Mouse (Mus musculus): ENCODE measurements around the gene Ogfod3. TPM values are rescaled to one million over a fixed set of nuclear protein-coding genes. Genes with fewer than 3 reads are reported as not detected.
A peak's percentile ranks its signal among the peaks of the same experiment; 100 is the strongest.

Gene Ogfod3
- polyA plus RNA-seq, 1 experiment from 2014 or later: 21.2 TPM

- peak overlapping the region; percentile 89 for H3K27ac ChIP-seq
- peaks cover 40% of the 10 kb centered on the region for H3K36me3 ChIP-seq
- H3K4me1 ChIP-seq (replicated peaks): peaks cover 28% of the 10 kb centered on the region
- no peak for DNase-seq (ENCODE audit: low spot score)
- no peaks in the 10 kb centered on the region for H3K27me3 ChIP-seq (ENCODE audit: insufficient read depth, poor library complexity, severe bottlenecking)
- H3K9me3 ChIP-seq: no peaks in the 10 kb centered on the region
- 35% methylated on average over 21 of the region's 21 CpGs for WGBS
- peak overlapping the region; percentile 76 for H3K4me3 ChIP-seq
These were observed 23.9 kb upstream of the Ogfod3 start for GRCm38 (mm10) chr11:121228129-121229017.

- Histone ChIP-seq H3K4me3 (no peak overlapping the region), H3K27me3 (ENCODE audit: insufficient read depth, poor library complexity, severe bottlenecking) (no peaks in the 10 kb centered on the region), H3K9me3 (no peaks in the 10 kb centered on the region), H3K4me1 (replicated peaks) (no peaks in the 10 kb centered on the region), H3K27ac (no peak overlapping the region), H3K36me3 (peaks cover 98% of the 10 kb centered on the region)
- DNase-seq (ENCODE audit: low spot score): no peak
- 93% methylated on average over 6 of the region's 6 CpGs for WGBS
These were observed 17.0 kb upstream of the Ogfod3 start for GRCm38 (mm10) chr11:121221321-121222010.

DNA sequence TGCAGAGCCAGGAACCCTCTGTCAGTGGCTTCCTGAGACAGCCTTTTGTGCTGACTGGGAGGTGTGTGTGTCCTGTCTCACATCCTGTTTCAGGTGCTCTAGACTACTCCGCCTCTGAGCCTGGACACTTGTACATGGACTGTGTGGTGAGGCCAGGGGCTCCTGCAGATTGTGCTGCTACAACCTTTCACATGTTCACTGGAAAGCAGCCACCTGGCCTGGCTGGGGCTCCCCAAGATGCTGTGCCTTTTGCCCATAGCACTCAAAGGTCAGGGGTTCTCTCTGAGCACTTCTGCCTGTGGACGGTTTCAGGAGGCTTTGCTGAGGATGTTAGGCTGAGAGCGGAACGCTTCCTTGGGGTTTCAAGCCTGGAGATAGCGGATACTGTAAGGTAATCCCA, 16.3 kb upstream of the Ogfod3 start:
- no peaks in the 10 kb centered on the region for H3K4me1 ChIP-seq (replicated peaks)
- no peaks in the 10 kb centered on the region for H3K9me3 ChIP-seq
- H3K36me3 ChIP-seq: peaks cover 98% of the 10 kb centered on the region
- no peak for DNase-seq (ENCODE audit: low spot score)
- no peak overlapping the region for H3K4me3 ChIP-seq
- H3K27ac ChIP-seq: no peak overlapping the region
- H3K27me3 ChIP-seq (ENCODE audit: insufficient read depth, poor library complexity, severe bottlenecking): no peaks in the 10 kb centered on the region
- 94% methylated on average over 5 of the region's 5 CpGs for WGBS

- H3K36me3 ChIP-seq: peaks cover 90% of the 10 kb centered on the region
- no peaks in the 10 kb centered on the region for H3K4me1 ChIP-seq (replicated peaks)
- WGBS: 92% methylated on average over 11 of the region's 11 CpGs
- H3K27ac ChIP-seq: no peak overlapping the region
- no peaks in the 10 kb centered on the region for H3K27me3 ChIP-seq (ENCODE audit: insufficient read depth, poor library complexity, severe bottlenecking)
- no peak for DNase-seq (ENCODE audit: low spot score)
- no peaks in the 10 kb centered on the region for H3K9me3 ChIP-seq
- H3K4me3 ChIP-seq: no peak overlapping the region
These were observed 15.3 kb upstream of the Ogfod3 start for GRCm38 (mm10) chr11:121219776-121220175.

GRCm38 (mm10) chr11:121216831-121217230, 12.3 kb upstream of the Ogfod3 start:
- H3K27me3 ChIP-seq (ENCODE audit: insufficient read depth, poor library complexity, severe bottlenecking): no peaks in the 10 kb centered on the region
- H3K4me3 ChIP-seq: no peak overlapping the region
- H3K27ac ChIP-seq: no peak overlapping the region
- H3K9me3 ChIP-seq: no peaks in the 10 kb centered on the region
- no peak for DNase-seq (ENCODE audit: low spot score)
- H3K4me1 ChIP-seq (replicated peaks): no peaks in the 10 kb centered on the region
- WGBS: 94% methylated on average over 3 of the region's 3 CpGs
- H3K36me3 ChIP-seq: peaks cover 69% of the 10 kb centered on the region

DNA sequence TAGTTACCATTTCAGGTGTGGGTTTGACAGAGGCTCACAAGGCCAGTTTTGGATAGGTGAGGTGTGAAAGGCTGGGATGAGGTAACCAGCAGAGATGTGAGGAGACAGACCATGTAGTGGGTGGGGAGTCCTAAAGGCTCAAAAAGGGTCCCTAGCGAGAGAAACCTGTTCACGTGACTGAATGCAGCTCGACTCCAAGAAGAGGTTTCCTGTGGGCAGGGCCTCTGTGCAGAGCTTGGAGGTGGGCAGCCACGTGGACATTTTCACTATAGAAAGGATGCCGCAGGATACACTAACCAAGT, 701 bp downstream of the Ogfod3 start:
- no peaks in the 10 kb centered on the region for H3K9me3 ChIP-seq
- 0% methylated on average over 5 of the region's 5 CpGs for WGBS
- H3K27ac ChIP-seq: peak overlapping the region; percentile 95; the same call in 1 of the 2 replicates
- H3K27me3 ChIP-seq (ENCODE audit: insufficient read depth, poor library complexity, severe bottlenecking): no peaks in the 10 kb centered on the region
- peaks cover 16% of the 10 kb centered on the region for H3K36me3 ChIP-seq
- DNase-seq (ENCODE audit: low spot score): no peak
- peak overlapping the region; percentile 84 for H3K4me3 ChIP-seq
- H3K4me1 ChIP-seq (replicated peaks): peaks cover 18% of the 10 kb centered on the region

GRCm38 (mm10) chr11:121201436-121202198, 2.9 kb downstream of the Ogfod3 start:
- no peak for DNase-seq (ENCODE audit: low spot score)
- WGBS: 69% methylated on average over 11 of the region's 11 CpGs
- Histone ChIP-seq H3K36me3 (no peaks in the 10 kb centered on the region), H3K27me3 (ENCODE audit: insufficient read depth, poor library complexity, severe bottlenecking) (no peaks in the 10 kb centered on the region), H3K4me3 (no peak overlapping the region), H3K9me3 (no peaks in the 10 kb centered on the region), H3K27ac (no peak overlapping the region), H3K4me1 (replicated peaks) (peaks cover 18% of the 10 kb centered on the region)

GRCm38 (mm10) chr11:121200781-121201180, 3.7 kb downstream of the Ogfod3 start:
- H3K36me3 ChIP-seq: no peaks in the 10 kb centered on the region
- peaks cover 18% of the 10 kb centered on the region for H3K4me1 ChIP-seq (replicated peaks)
- no peaks in the 10 kb centered on the region for H3K9me3 ChIP-seq
- WGBS: 93% methylated on average over 6 of the region's 6 CpGs
- H3K27me3 ChIP-seq (ENCODE audit: insufficient read depth, poor library complexity, severe bottlenecking): no peaks in the 10 kb centered on the region
- no peak for DNase-seq (ENCODE audit: low spot score)
- H3K27ac ChIP-seq: no peak overlapping the region
- H3K4me3 ChIP-seq: no peak overlapping the region

DNA sequence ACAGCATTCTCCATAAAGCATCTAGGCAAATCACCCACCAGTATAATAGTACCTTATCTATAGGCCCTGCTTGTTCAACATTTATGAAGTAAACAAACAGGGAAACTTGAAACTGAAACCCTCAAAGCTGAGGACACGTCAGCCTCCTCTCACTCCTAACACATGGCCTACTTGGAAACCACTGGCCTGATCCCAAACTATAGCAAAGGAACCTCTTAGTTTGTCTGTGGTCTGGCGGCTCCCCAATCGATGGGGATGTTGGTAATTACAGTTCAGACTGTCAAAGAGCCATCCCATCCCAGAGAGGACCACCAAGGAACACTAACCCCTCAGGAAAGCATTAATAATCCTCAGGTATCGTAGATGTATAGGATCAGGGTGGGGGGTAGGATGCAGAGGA, 4.7 kb downstream of the Ogfod3 start:
- Histone ChIP-seq H3K36me3 (no peaks in the 10 kb centered on the region), H3K4me3 (no peak overlapping the region), H3K27me3 (ENCODE audit: insufficient read depth, poor library complexity, severe bottlenecking) (no peaks in the 10 kb centered on the region), H3K9me3 (no peaks in the 10 kb centered on the region), H3K4me1 (replicated peaks) (peaks cover 12% of the 10 kb centered on the region), H3K27ac (no peak overlapping the region)
- DNase-seq (ENCODE audit: low spot score): no peak
- WGBS: 85% methylated on average over 4 of the region's 4 CpGs

- Histone ChIP-seq H3K9me3 (no peaks in the 10 kb centered on the region), H3K4me1 (replicated peaks) (peaks cover 2% of the 10 kb centered on the region), H3K36me3 (no peaks in the 10 kb centered on the region), H3K27ac (no peak overlapping the region), H3K27me3 (ENCODE audit: insufficient read depth, poor library complexity, severe bottlenecking) (no peaks in the 10 kb centered on the region), H3K4me3 (no peak overlapping the region)
- WGBS: 50% methylated on average over 2 of the region's 2 CpGs
- no peak for DNase-seq (ENCODE audit: low spot score)
These were observed 5.9 kb downstream of the Ogfod3 start for GRCm38 (mm10) chr11:121198622-121199021.

- WGBS: 83% methylated on average over 3 of the region's 3 CpGs
- Histone ChIP-seq H3K27ac (no peak overlapping the region), H3K27me3 (ENCODE audit: insufficient read depth, poor library complexity, severe bottlenecking) (no peaks in the 10 kb centered on the region), H3K36me3 (no peaks in the 10 kb centered on the region), H3K9me3 (no peaks in the 10 kb centered on the region), H3K4me3 (no peak overlapping the region), H3K4me1 (replicated peaks) (no peaks in the 10 kb centered on the region)
- DNase-seq (ENCODE audit: low spot score): no peak
These were observed 11.1 kb downstream of the Ogfod3 start for GRCm38 (mm10) chr11:121193415-121193814.

GRCm38 (mm10) chr11:121192742-121193141, 11.8 kb downstream of the Ogfod3 start:
- WGBS: 84% methylated on average over 2 of the region's 2 CpGs
- Histone ChIP-seq H3K9me3 (no peaks in the 10 kb centered on the region), H3K4me1 (replicated peaks) (no peaks in the 10 kb centered on the region), H3K27ac (no peak overlapping the region), H3K27me3 (ENCODE audit: insufficient read depth, poor library complexity, severe bottlenecking) (no peaks in the 10 kb centered on the region), H3K36me3 (no peaks in the 10 kb centered on the region), H3K4me3 (no peak overlapping the region)
- DNase-seq (ENCODE audit: low spot score): no peak

- no peak for DNase-seq (ENCODE audit: low spot score)
- no peaks in the 10 kb centered on the region for H3K27me3 ChIP-seq (ENCODE audit: insufficient read depth, poor library complexity, severe bottlenecking)
- 90% methylated on average over 3 of the region's 3 CpGs for WGBS
- no peaks in the 10 kb centered on the region for H3K4me1 ChIP-seq (replicated peaks)
- no peak overlapping the region for H3K4me3 ChIP-seq
- H3K36me3 ChIP-seq: 0 out of 2 replicates have a peak, but pooled peaks cover 6% of the 10 kb centered on the region
- H3K27ac ChIP-seq: no peak overlapping the region
- H3K9me3 ChIP-seq: no peaks in the 10 kb centered on the region
These were observed 14.8 kb downstream of the Ogfod3 start for GRCm38 (mm10) chr11:121189681-121190080.

All from hindbrain, embryonic 10.5 days (tissue).